Mouse (Mus musculus): ENCODE results near the gene Kcnd2. TPM values are rescaled to one million over a fixed set of nuclear protein-coding genes. Genes with fewer than 3 reads are reported as not detected.

Gene Kcnd2
- total RNA-seq, 2 experiments from 2014 or later: 60.2 to 65.7 TPM

GRCm38 (mm10) chr6:21413656-21414055 lies 198.4 kb downstream of the Kcnd2 start:
- intact Hi-C loops (cut with DNase I): no loop called here

GRCm38 (mm10) chr6:21418246-21418645 lies 202.9 kb downstream of the Kcnd2 start:
- intact Hi-C loops (cut with DNase I): no loop called here

More at GRCm38 (mm10) chr6:21413656-21414055, 198.4 kb downstream of the Kcnd2 start:
- no peak for DNase-seq

GRCm38 (mm10) chr6:21424202-21424785 lies 209.0 kb downstream of the Kcnd2 start:
- no peak for DNase-seq
- intact Hi-C loops (cut with DNase I): no loop called here

More at GRCm38 (mm10) chr6:21418246-21418645, 202.9 kb downstream of the Kcnd2 start:
- DNase-seq: no peak

GRCm38 (mm10) chr6:21431120-21431519 lies 215.8 kb downstream of the Kcnd2 start:
- intact Hi-C loops (cut with DNase I): no loop called here
- DNase-seq: no peak

- no peak for DNase-seq
- intact Hi-C loops (cut with DNase I): no loop called here
Observed at GRCm38 (mm10) chr6:21464719-21465118, 249.4 kb downstream of the Kcnd2 start.

GRCm38 (mm10) chr6:21471891-21472544 lies 256.7 kb downstream of the Kcnd2 start:
- intact Hi-C loops (cut with DNase I): no loop called here
- DNase-seq: no peak

GRCm38 (mm10) chr6:21482714-21483113 lies 267.4 kb downstream of the Kcnd2 start:
- intact Hi-C loops (cut with DNase I): no loop called here
- DNase-seq: no peak

GRCm38 (mm10) chr6:21488536-21488935 lies 273.2 kb downstream of the Kcnd2 start:
- no peak for DNase-seq
- intact Hi-C loops (cut with DNase I): no loop called here

GRCm38 (mm10) chr6:21502921-21503320 lies 287.6 kb downstream of the Kcnd2 start:
- intact Hi-C loops (cut with DNase I): no loop called here
- no peak for DNase-seq

- no peak for DNase-seq
- intact Hi-C loops (cut with DNase I): no loop called here
Observed at GRCm38 (mm10) chr6:21510621-21511239, 295.4 kb downstream of the Kcnd2 start.

- peak; percentile 20 for DNase-seq
- intact Hi-C loops (cut with DNase I): no loop called here
Observed at GRCm38 (mm10) chr6:21520351-21520750, 305.0 kb downstream of the Kcnd2 start.

- intact Hi-C loops (cut with DNase I): no loop called here
- no peak for DNase-seq
Observed at GRCm38 (mm10) chr6:21527489-21528074, 312.3 kb downstream of the Kcnd2 start.

GRCm38 (mm10) chr6:21534009-21534408 lies 318.7 kb downstream of the Kcnd2 start:
- intact Hi-C loops (cut with DNase I): no loop called here
- DNase-seq: no peak

- intact Hi-C loops (cut with DNase I): no loop called here
- DNase-seq: peak; percentile 8
Observed at GRCm38 (mm10) chr6:21534820-21535219, 319.5 kb downstream of the Kcnd2 start.

- DNase-seq: no peak
- intact Hi-C loops (cut with DNase I): no loop called here
Observed at GRCm38 (mm10) chr6:21551501-21551900, 336.2 kb downstream of the Kcnd2 start.

- intact Hi-C loops (cut with DNase I): no loop called here
Observed at GRCm38 (mm10) chr6:21570964-21571363, 355.7 kb downstream of the Kcnd2 start.

GRCm38 (mm10) chr6:21590156-21590555 lies 374.9 kb downstream of the Kcnd2 start:
- intact Hi-C loops (cut with DNase I): no loop called here
- no peak for DNase-seq

More at GRCm38 (mm10) chr6:21570964-21571363, 355.7 kb downstream of the Kcnd2 start:
- DNase-seq: no peak

- DNase-seq: no peak
- intact Hi-C loops (cut with DNase I): no loop called here
Observed at GRCm38 (mm10) chr6:21597424-21597823, 382.1 kb downstream of the Kcnd2 start.

GRCm38 (mm10) chr6:21609381-21610059 lies 394.2 kb downstream of the Kcnd2 start:
- DNase-seq: no peak
- intact Hi-C loops (cut with DNase I): no loop called here

GRCm38 (mm10) chr6:21629989-21630388 lies 414.7 kb downstream of the Kcnd2 start:
- intact Hi-C loops (cut with DNase I): no loop called here

GRCm38 (mm10) chr6:21655681-21656080 lies 440.4 kb downstream of the Kcnd2 start:
- intact Hi-C loops (cut with DNase I): no loop called here
- DNase-seq: no peak

More at GRCm38 (mm10) chr6:21629989-21630388, 414.7 kb downstream of the Kcnd2 start:
- no peak for DNase-seq
